Mouse (Mus musculus): ENCODE data around the gene Btbd35f29.
"Not testable (repeated sequence)": the region's sequence is repeated elsewhere in the genome, so short reads cannot be mapped to it uniquely, and the experiment has no call there.

Gene Btbd35f29

DNA sequence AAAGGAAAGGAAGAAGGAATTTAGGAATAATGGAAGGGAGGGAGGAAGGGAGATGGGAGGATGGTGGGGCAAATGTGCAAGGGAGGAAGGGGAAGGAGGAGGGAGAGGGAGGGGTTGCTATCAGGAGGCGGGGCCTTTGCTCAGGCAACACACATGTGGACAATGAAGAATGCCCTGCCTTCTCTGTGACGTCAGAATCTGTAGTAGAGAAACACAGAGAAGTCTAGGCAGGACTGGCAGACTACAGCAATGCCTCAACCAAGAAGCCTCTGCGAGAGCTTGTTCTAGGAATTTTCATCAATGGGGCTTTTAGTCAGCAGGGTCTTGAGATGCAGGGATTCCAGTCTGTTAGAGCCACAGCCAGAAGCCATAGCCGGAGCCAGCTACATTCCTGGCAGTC is at the start of gene Btbd35f29:
Btbd35f29 (plus strand) TSS at position 301 of the 400 bp plus-strand sequence.
- DNase-seq (ENCODE audit: low spot score in 2 of 2): not testable (repeated sequence)

DNA sequence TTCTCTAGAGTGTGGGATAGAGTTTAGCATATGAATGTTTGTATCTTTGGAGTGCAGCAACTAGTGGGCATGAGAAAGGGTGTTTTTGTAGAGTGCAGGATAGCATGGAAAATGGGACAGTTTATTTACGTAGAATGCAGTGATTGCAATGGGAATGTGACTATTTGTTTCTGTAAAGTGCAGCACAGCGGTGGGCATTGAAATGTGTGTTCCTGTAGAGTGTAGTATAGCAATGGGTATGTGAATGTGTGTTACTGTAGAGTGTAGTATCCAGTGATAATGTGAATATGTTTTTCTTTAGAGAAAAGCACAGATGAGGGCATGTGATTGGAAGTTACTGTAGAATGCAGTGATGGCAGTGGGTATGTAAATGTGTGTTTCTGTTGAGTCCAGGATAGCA is 23.9 kb downstream of the Btbd35f29 start:
- DNase-seq (ENCODE audit: low spot score in 2 of 2): not testable (repeated sequence)

DNA sequence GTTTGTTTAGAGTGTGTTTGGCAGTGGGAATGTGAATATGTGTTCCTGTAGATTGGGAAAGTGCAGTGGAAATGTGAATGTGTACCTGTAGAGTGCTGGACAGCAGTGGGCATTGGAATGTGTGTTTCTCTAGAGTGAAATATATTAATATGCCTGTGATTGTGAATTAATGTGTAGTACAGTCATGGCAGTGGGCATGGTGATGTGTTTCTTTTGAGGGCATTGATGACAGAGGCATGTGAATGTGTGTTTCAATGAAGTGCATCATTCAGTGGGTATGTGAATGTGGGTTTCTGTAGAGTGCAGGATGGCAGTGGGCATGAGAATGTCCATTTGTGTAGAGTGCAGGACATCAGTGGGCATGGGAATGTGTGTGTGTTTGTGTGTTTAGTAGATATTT is 27.7 kb downstream of the Btbd35f29 start:
- DNase-seq (ENCODE audit: low spot score in 2 of 2): not testable (repeated sequence)

GRCm38 (mm10) chrX:31145835-31146234 is 28.4 kb downstream of the Btbd35f29 start:
- not testable (repeated sequence) for DNase-seq (ENCODE audit: low spot score in 2 of 2)

GRCm38 (mm10) chrX:31158534-31159085 is 41.1 kb downstream of the Btbd35f29 start:
- not testable (repeated sequence) for DNase-seq (ENCODE audit: low spot score in 2 of 2)

DNA sequence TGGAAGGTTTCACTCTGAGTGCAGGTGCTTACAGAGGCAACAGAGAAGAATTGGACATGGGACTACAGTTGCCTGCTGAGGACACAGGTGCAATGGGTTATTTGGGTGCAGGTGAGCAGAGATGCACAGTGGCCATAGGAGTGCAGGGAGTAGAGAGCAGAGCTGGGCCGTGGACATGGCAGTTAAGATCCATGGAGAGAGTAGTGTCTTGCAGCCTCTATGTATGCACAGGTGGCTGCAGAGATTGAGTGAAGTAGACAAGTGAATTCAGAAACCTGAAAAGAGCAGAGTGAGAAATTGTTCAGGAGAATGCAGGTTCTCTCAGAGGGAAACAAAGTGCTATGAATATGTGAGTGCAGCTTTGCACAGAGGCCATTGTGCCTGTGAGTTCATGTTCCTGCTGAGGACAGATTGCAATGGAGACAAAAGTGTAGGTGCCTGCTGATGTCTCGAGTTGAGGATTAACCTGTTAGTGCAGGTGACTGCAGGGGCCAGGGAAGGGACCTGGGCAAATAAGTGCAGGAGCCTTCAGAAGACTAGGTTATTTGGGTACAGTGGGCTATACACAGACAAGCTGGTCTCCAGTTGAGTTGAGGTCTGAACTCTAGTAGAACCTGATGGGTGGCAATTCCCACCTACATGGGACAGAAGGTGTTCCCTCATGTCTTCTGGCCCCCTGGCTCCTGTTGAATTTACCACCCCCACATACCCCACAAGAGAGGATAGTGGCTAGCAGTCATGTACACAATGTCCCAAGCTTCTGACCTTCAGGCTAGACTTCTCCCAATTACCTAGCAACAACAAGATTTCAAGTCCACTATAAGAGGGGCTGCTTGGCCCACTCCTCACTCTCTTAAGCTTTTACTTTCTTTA is 42.2 kb downstream of the Btbd35f29 start:
- DNase-seq (ENCODE audit: low spot score in 2 of 2): not testable (repeated sequence)

- DNase-seq (ENCODE audit: low spot score in 2 of 2): not testable (repeated sequence)
These were observed 43.1 kb downstream of the Btbd35f29 start for GRCm38 (mm10) chrX:31160554-31160953.

GRCm38 (mm10) chrX:31162638-31163037 is 45.2 kb downstream of the Btbd35f29 start:
- not testable (repeated sequence) for DNase-seq (ENCODE audit: low spot score in 2 of 2)

GRCm38 (mm10) chrX:31165193-31165592 is 47.7 kb downstream of the Btbd35f29 start:
- DNase-seq (ENCODE audit: low spot score in 2 of 2): not testable (repeated sequence)
